Mouse (Mus musculus) megakaryocyte, embryonic 14.5 days (primary cell): ENCODE measurements at regions not wholly inside any gene's neighbourhood (a gene's known extent, or its start where the extent isn't known, plus 50 kb on each side); places are given as distances from the start of the nearest gene placed in this dataset.

Experiments
- FLI1 ChIP-seq: IDR thresholded peaks from 2 replicates; pipeline ENCODE4 v1.6.1; 2012; ENCODE audit warnings: low read length, inconsistent platforms, mixed read lengths
- GATA1 ChIP-seq: IDR thresholded peaks from 3 replicates; pipeline ENCODE4 v1.6.1; 2012; ENCODE audit warnings: mixed read lengths, low read length, inconsistent platforms, borderline replicate concordance

- TF ChIP-seq FLI1 (no peak), GATA1 (no peak)
These were observed 95.3 kb upstream of the Tbx3 start for GRCm38 (mm10) chr5:119575124-119575523.
